Mouse (Mus musculus) liver, embryonic 18 days (tissue): ENCODE results near the gene Gm3238. TPM values are rescaled to one million over a fixed set of nuclear protein-coding genes. Genes with fewer than 3 reads are reported as not detected.

Experiments
- polyA plus RNA-seq: library from polyadenylated mRNA; depleted of rRNA; stranded (reverse); fragments of >200 nt; gene quantifications from 2 replicates; pipeline ENCODE4 v1.2.3, GENCODE M21; 2012; rRNA removed

The Gm3238 gene
- polyA plus RNA-seq = not detected in 2 replicates

GRCm38 (mm10) chr10:77771225-77771624 is at the start of gene Gm3238:
TSS of gene Gm3238 (minus strand) at chr10:77771325.

DNA sequence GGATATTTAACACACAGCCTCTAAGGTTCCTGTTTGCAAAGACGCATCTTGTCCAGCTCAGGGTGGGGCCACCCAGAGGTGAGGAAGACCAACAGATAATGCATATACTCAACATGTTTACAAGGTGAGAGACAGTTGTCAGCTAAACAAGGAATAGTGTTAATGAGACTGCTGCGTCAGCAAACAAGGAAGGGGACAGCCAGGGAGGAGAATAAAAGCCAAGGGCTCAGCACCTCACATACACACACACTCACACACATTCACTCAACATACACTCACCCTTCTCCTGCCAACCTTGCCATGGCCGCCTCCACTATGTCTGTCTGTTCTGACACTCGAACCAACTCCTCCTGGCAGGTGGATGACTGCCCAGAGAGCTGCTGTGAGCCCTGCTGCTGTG is 43.3 kb upstream of the Gm3238 start, which contains the start of gene Gm2696:
Gm2696 (plus strand) TSS at position 301 of the 400 bp plus-strand sequence.

DNA sequence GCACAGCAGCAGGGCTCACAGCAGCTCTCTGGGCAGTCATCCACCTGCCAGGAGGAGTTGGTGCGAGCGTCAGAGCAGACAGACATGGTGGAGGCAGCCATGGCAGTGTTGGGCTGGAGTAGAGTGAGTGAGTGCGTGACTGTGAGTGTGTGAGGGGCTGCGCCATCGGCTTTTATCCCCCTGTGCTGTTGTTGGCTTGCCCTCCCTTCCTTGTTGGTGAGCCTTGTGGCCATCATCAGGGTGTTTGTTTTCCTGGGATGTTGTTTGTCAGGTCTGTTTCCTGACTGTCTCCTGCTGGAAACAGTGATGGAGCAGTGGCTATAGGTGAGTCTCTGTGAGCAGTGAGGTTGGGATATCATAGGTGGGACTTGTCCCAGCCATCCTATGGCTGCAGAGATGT is 40.6 kb upstream of the Gm3238 start, which contains the start of gene Gm9507:
Gm9507 (minus strand) TSS at position 101 of the 400 bp plus-strand sequence.

GRCm38 (mm10) chr10:77798921-77799508 is 27.9 kb upstream of the Gm3238 start, which contains the start of gene Gm19668:
TSS of gene Gm19668 (minus strand) at chr10:77799133.

GRCm38 (mm10) chr10:77794976-77795375 is 23.9 kb upstream of the Gm3238 start, which contains the start of gene Gm9639:
TSS of gene Gm9639 (minus strand) at chr10:77795076.

GRCm38 (mm10) chr10:77787876-77788275 is 16.8 kb upstream of the Gm3238 start, which contains the start of gene Gm7137:
TSS of gene Gm7137 (minus strand) at chr10:77788200.

DNA sequence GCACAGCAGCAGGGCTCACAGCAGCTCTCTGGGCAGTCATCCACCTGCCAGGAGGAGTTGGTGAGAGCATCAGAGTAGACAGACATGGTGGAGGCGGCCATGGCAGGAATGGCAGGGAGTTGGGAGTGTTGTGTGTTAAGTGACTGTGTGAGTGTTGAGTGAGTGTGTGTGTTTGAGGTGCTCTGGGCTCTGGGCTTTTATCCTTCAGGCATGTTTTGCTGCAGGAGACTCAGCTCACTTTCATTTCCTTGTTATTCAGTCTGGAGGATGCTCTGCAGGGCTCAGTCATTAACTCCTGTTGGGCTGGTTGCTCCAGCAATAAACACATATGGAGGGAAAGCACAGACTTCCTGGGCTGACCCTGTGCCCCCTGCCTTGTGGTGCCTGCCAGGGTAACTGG is 11.3 kb upstream of the Gm3238 start, which contains the start of gene Gm3250:
Gm3250 (minus strand) TSS at position 101 of the 400 bp plus-strand sequence.

DNA sequence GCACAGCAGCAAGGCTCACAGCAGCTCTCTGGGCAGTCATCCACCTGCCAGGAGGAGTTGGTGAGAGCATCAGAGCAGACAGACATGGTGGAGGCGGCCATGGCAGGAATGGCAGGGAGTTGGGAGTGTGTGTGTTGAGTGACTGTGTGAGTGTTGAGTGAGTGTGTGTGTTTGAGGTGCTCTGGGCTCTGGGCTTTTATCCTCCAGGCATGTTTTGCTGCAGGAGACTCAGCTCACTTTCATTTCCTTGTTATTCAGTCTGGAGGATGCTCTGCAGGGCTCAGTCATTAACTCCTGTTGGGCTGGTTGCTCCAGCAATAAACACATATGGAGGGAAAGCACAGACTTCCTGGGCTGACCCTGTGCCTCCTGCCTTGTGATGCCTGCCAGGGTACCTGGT is 5.7 kb upstream of the Gm3238 start, which contains the start of gene Gm7138:
Gm7138 (minus strand) TSS at position 101 of the 400 bp plus-strand sequence.

DNA sequence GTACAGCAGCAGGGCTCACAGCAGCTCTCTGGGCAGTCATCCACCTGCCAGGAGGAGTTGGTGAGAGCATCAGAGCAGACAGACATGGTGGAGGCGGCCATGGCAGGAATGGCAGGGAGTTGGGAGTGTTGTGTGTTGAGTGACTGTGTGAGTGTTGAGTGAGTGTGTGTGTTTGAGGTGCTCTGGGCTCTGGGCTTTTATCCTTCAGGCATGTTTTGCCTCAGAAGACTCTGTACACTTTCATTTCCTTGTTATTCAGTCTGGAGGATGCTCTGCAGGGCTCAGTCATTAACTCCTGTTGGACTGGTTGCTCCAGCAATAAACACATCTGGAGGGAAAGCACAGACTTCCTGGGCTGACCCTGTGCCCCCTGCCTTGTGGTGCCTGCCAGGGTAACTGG is 11.5 kb downstream of the Gm3238 start, which contains the start of gene Gm3233:
Gm3233 (minus strand) TSS at position 101 of the 400 bp plus-strand sequence.

DNA sequence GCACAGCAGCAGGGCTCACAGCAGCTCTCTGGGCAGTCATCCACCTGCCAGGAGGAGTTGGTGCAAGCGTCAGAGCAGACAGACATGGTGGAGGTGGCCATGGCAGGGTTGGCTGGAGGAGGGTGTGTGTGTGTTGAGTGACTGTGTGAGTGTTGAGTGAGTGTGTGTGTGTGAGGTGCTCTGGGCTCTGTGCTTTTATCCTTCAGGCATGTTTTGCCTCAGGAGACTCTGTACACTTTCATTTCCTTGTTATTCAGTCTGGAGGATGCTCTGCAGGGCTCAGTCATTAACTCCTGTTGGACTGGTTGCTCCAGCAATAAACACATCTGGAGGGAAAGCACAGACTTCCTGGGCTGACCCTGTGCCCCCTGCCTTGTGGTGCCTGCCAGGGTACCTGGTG is 19.9 kb downstream of the Gm3238 start, which contains the start of gene Gm9736:
Gm9736 (minus strand) TSS at position 101 of the 400 bp plus-strand sequence.

DNA sequence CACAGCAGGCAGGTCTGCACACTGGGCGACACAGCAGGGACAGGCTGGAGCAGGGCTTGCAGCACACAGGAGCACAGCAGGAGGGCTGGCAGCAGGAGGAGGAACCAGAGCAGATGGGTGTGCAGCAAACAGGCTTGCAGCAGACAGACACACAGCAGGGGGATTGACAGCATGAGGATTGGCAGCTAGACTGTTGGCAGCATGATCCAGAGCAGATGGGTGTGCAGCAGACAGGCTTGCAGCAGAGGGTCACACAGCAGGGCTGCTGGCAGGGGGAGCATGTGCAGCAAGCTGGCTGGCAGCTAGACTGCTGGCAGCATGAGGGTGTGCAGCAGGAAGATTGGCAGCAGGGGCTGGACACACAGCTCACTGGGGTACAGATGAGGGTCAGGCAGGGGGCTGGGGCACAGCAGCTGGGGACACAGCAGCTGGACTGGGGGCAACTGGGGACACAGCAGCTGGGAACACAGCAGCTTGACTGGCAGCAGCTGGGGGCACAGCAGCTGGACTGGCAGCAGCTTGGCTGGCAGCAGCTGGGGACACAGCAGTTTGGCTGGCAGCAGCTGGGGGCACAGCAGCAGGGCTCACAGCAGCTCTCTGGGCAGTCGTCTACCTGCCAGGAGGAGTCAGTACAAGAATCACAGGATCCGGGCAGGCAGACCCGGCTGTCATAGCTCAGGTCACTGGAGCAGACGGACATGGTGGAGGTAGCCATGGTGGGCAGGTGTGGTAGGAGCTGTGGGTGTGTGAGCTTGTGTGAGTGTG is 29.0 kb downstream of the Gm3238 start, which contains the start of gene Gm18596:
Gm18596 (minus strand) TSS at position 715 of the 765 bp plus-strand sequence.

DNA sequence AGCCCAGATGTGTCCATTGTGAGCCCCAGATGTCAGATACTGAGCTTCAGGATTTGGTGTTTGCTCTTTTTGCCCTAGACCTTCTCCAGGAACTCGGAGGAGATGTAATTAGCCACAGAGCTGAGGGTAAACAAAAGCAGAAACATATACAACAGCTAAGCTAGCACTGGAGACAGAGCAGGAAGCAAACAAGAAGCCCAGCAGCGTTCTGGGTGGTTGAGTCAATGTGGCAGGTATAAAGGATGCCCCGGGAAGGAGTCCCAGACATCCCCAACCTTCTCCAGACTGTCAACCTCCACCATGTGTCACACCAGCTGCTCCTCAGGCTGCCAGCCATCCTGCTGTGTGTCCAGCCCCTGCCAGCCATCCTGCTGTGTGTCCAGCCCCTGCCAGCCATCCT is 44.9 kb downstream of the Gm3238 start, which contains the start of gene Gm10100:
Gm10100 (plus strand) TSS at position 301 of the 400 bp plus-strand sequence.

Other genes with a start within 250 kb of the Gm3238 start
- gene Itgb2, start 241.1 kb downstream of the Gm3238 start, polyA plus RNA-seq = 25.0 and 31.3 TPM in 2 replicates
- 77.8 TPM in 2 replicates for gene Pttg1ip, start 189.6 kb downstream of the Gm3238 start, polyA plus RNA-seq
- gene Sumo3, start 165.2 kb downstream of the Gm3238 start, polyA plus RNA-seq = 123 and 134 TPM in 2 replicates
- gene Gm49325, start 165.1 kb downstream of the Gm3238 start, polyA plus RNA-seq = 0.16 TPM in 1 of 2 replicates, not detected in the other
- gene Ube2g2, start 149.1 kb downstream of the Gm3238 start, polyA plus RNA-seq = 22.9 and 27.2 TPM in 2 replicates
- gene Tspear, start 84.8 kb downstream of the Gm3238 start, polyA plus RNA-seq = 0.10 and 0.12 TPM in 2 replicates
- gene Gm19402, start 80.6 kb downstream of the Gm3238 start, polyA plus RNA-seq = not detected in 2 replicates
- gene Gm9508, start 74.1 kb downstream of the Gm3238 start, polyA plus RNA-seq = not detected in 2 replicates
- not detected in 2 replicates for gene Gm10272, start 64.7 kb downstream of the Gm3238 start, polyA plus RNA-seq
- not detected in 2 replicates for gene Gm10024, start 59.9 kb downstream of the Gm3238 start, polyA plus RNA-seq
- gene Gm10142, start 55.5 kb downstream of the Gm3238 start, polyA plus RNA-seq = not detected in 2 replicates
- gene Krtap12-1, start 50.7 kb downstream of the Gm3238 start, polyA plus RNA-seq = not detected in 2 replicates
- gene Gm10100, start 44.8 kb downstream of the Gm3238 start, polyA plus RNA-seq = not detected in 2 replicates
- gene Gm18596, start 28.7 kb downstream of the Gm3238 start, polyA plus RNA-seq = not detected in 2 replicates
- not detected in 2 replicates for gene Gm9736, start 20.0 kb downstream of the Gm3238 start, polyA plus RNA-seq
- gene Gm3233, start 11.6 kb downstream of the Gm3238 start, polyA plus RNA-seq = not detected in 2 replicates
- gene Gm7138, start 5.6 kb upstream of the Gm3238 start, polyA plus RNA-seq = not detected in 2 replicates
- not detected in 2 replicates for gene Gm3250, start 11.2 kb upstream of the Gm3238 start, polyA plus RNA-seq
- not detected in 2 replicates for gene Gm7137, start 16.9 kb upstream of the Gm3238 start, polyA plus RNA-seq
- not detected in 2 replicates for gene Gm9639, start 23.8 kb upstream of the Gm3238 start, polyA plus RNA-seq
- not detected in 2 replicates for gene Gm19668, start 27.8 kb upstream of the Gm3238 start, polyA plus RNA-seq
- not detected in 2 replicates for gene Gm9507, start 40.5 kb upstream of the Gm3238 start, polyA plus RNA-seq
- gene Gm2696, start 43.4 kb upstream of the Gm3238 start, polyA plus RNA-seq = not detected in 2 replicates
- not detected in 2 replicates for gene Krtap10-4, start 55.8 kb upstream of the Gm3238 start, polyA plus RNA-seq
- gene Krtap10-10, start 64.6 kb upstream of the Gm3238 start, polyA plus RNA-seq = not detected in 2 replicates
- not detected in 2 replicates for gene Gm36176, start 75.5 kb upstream of the Gm3238 start, polyA plus RNA-seq
- not detected in 2 replicates for gene Gm10318, start 81.5 kb upstream of the Gm3238 start, polyA plus RNA-seq
- not detected in 2 replicates for gene Gm3285, start 90.7 kb upstream of the Gm3238 start, polyA plus RNA-seq
- 17.4 and 18.2 TPM in 2 replicates for gene Lrrc3, start 131.2 kb upstream of the Gm3238 start, polyA plus RNA-seq
- 9.9 and 16.6 TPM in 2 replicates for gene Trpm2, start 199.2 kb upstream of the Gm3238 start, polyA plus RNA-seq
- 4.6 and 5.0 TPM in 2 replicates for gene 1810043G02Rik, start 207.2 kb upstream of the Gm3238 start, polyA plus RNA-seq
- gene Pfkl, start 238.8 kb upstream of the Gm3238 start, polyA plus RNA-seq = 52.9 and 54.7 TPM in 2 replicates